Mouse (Mus musculus) thymus, postnatal 0 days (tissue): Measurements from ENCODE around the gene Kcnip3. TPM values are rescaled to one million over a fixed set of nuclear protein-coding genes. Genes with fewer than 3 reads are reported as not detected.

Experiments
- DNase-seq: peaks from one replicate; pipeline ENCODE4 v3.0.0-alpha.2; 2015; ENCODE audit warnings: low spot score
- polyA plus RNA-seq: library from polyadenylated mRNA; unstranded; fragments of >200 nt; fragmentation: Nextera tagmentation; extraction: Ambion mirVana; gene quantifications from 2 replicates; pipeline ENCODE4 v1.2.1, GENCODE M21; 2015

Gene Kcnip3
- polyA plus RNA-seq, 1 experiment from 2014 or later: 2.2 TPM

- DNase-seq: peak; percentile 78
Measured at GRCm38 (mm10) chr2:127518273-127518672, 3.6 kb downstream of the Kcnip3 start.

- peak; percentile 12 for DNase-seq
Measured at GRCm38 (mm10) chr2:127517081-127517480, 4.8 kb downstream of the Kcnip3 start.

- DNase-seq: no peak
Measured at GRCm38 (mm10) chr2:127514380-127515124, 7.3 kb downstream of the Kcnip3 start.

- DNase-seq: peak; percentile 15
Measured at GRCm38 (mm10) chr2:127513244-127513643, 8.7 kb downstream of the Kcnip3 start.

GRCm38 (mm10) chr2:127511426-127511825, 10.5 kb downstream of the Kcnip3 start:
- DNase-seq: no peak

GRCm38 (mm10) chr2:127507967-127508660, 13.8 kb downstream of the Kcnip3 start:
- no peak for DNase-seq

GRCm38 (mm10) chr2:127507077-127507774, 14.7 kb downstream of the Kcnip3 start:
- DNase-seq: peak; percentile 83

- no peak for DNase-seq
Measured at GRCm38 (mm10) chr2:127506131-127506632, 15.7 kb downstream of the Kcnip3 start.

GRCm38 (mm10) chr2:127505196-127505595, 16.7 kb downstream of the Kcnip3 start:
- no peak for DNase-seq

- no peak for DNase-seq
Measured at GRCm38 (mm10) chr2:127503751-127504549, 17.9 kb downstream of the Kcnip3 start.

- peak; percentile 62 for DNase-seq
Measured at GRCm38 (mm10) chr2:127501061-127501460, 20.8 kb downstream of the Kcnip3 start.

- DNase-seq: no peak
Measured at GRCm38 (mm10) chr2:127498750-127499149, 23.1 kb downstream of the Kcnip3 start.

- no peak for DNase-seq
Measured at GRCm38 (mm10) chr2:127496321-127496720, 25.6 kb downstream of the Kcnip3 start.

- DNase-seq: peak; percentile 46
Measured at GRCm38 (mm10) chr2:127484476-127485170, 37.3 kb downstream of the Kcnip3 start.

- DNase-seq: no peak
Measured at GRCm38 (mm10) chr2:127483001-127483400, 38.9 kb downstream of the Kcnip3 start.

GRCm38 (mm10) chr2:127482533-127482911, 39.4 kb downstream of the Kcnip3 start:
- no peak for DNase-seq

GRCm38 (mm10) chr2:127481841-127482532, 39.9 kb downstream of the Kcnip3 start:
- no peak for DNase-seq

GRCm38 (mm10) chr2:127479763-127480162, 42.1 kb downstream of the Kcnip3 start:
- DNase-seq: no peak

- DNase-seq: no peak
Measured at GRCm38 (mm10) chr2:127479210-127479609, 42.7 kb downstream of the Kcnip3 start.

GRCm38 (mm10) chr2:127472279-127472678, 49.6 kb downstream of the Kcnip3 start:
- no peak for DNase-seq
